Mouse (Mus musculus): ENCODE measurements around the gene Hydin. TPM values are rescaled to one million over a fixed set of nuclear protein-coding genes. Genes with fewer than 3 reads are reported as not detected.
"Not testable (repeated sequence)": the region's sequence is repeated elsewhere in the genome, so short reads cannot be mapped to it uniquely, and the experiment has no call there.

Gene Hydin
- total and polyA plus RNA-seq, 3 experiments: not detected

DNA sequence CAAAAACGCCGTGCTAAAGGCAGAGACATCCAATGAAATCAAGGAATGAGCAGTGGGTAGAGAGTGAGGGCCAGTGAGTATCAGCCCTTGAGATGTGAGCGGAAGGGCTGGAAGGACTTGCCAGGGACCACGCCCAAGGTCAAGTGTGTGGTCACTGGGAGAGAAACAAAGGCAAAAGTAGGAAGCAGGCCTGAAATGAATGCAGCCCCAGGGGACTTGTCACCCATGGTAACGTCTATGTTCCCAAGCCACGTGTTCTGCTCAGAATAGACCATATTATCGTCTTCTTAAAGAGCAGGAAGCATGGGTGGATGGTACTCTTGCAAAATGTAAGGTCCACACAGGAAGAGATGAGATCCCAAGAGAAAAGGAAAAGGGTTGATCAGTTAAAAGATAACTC is 253.0 kb downstream of the Hydin start:
- H3K27me3 ChIP-seq (ENCODE audit: control insufficient read depth in 1 of 2, insufficient read depth in 2 of 2, low read length in 2 of 2): no peaks in the 10 kb centered on the region
- H3K9ac ChIP-seq (ENCODE audit: control insufficient read depth, low read depth, low read length, poor library complexity, severe bottlenecking): no peak overlapping the region
- no peaks in the 10 kb centered on the region for H3K79me2 ChIP-seq (ENCODE audit: control insufficient read depth, insufficient read depth, low read length, poor library complexity)
- no peaks in the 10 kb centered on the region for H3K36me3 ChIP-seq (ENCODE audit: control insufficient read depth in 1 of 2, insufficient read depth in 2 of 2, low read length in 2 of 2)
- H3K4me1 ChIP-seq (ENCODE audit: control insufficient read depth in 1 of 2, insufficient read depth in 2 of 2, low read length in 2 of 2): no peaks in the 10 kb centered on the region
- TF ChIP-seq JUND (IDR thresholded peaks at IDR 0.05; ENCODE audit: low read depth, low read length): no peak
- TF ChIP-seq TAL1 (IDR thresholded peaks at IDR 0.05; ENCODE audit: low read length): no peak
- no peak for TF ChIP-seq ETS1 (IDR thresholded peaks at IDR 0.05; ENCODE audit: low read depth, low read length)
- no peak for TF ChIP-seq SMC3 (IDR thresholded peaks at IDR 0.05; ENCODE audit: low read depth, low read length)
- TF ChIP-seq RCOR1 (IDR thresholded peaks at IDR 0.05; ENCODE audit: low read depth, low read length): no peak
- no peak for TF ChIP-seq POLR2A (IDR thresholded peaks at IDR 0.05; ENCODE audit: control insufficient read depth in 1 of 2, insufficient read depth in 1 of 2, low read depth in 1 of 2, low read length in 2 of 2, poor library complexity in 1 of 2)
- no peak for DNase-seq (ENCODE audit: low read depth, low spot score)
- no peaks in the 10 kb centered on the region for H3K9me3 ChIP-seq (replicated peaks; ENCODE audit: insufficient read depth, low read length)
- no peak overlapping the region for H3K4me3 ChIP-seq (ENCODE audit: control insufficient read depth in 1 of 2, insufficient read depth in 1 of 2, low read depth in 2 of 2, low read length in 2 of 2)
- H3K27ac ChIP-seq (ENCODE audit: control insufficient read depth, low read depth, low read length): no peak overlapping the region

DNA sequence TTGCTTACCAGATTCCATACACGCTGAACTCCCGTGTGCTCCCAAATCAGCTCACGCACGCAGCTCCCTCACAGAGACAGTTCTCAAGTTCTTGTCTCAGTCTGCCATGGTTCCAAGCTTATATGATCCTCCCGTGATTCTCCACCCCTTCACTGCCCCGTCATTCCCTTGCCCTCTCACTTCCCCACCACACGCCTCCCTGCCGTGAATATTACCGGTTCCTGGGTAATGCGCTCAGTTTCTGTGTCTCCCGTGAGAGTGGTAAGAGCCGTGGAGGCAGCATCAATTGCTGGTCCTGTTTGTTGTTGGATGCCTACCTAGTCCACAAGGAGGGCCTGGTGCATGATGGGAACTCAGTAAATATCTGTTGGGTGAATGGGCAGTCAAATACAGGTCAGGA is 255.1 kb downstream of the Hydin start:
- Histone ChIP-seq H3K27ac (ENCODE audit: control insufficient read depth, low read depth, low read length) (no peak overlapping the region), H3K36me3 (ENCODE audit: control insufficient read depth in 1 of 2, insufficient read depth in 2 of 2, low read length in 2 of 2) (no peaks in the 10 kb centered on the region), H3K9me3 (replicated peaks; ENCODE audit: insufficient read depth, low read length) (no peaks in the 10 kb centered on the region), H3K27me3 (ENCODE audit: control insufficient read depth in 1 of 2, insufficient read depth in 2 of 2, low read length in 2 of 2) (no peaks in the 10 kb centered on the region), H3K79me2 (ENCODE audit: control insufficient read depth, insufficient read depth, low read length, poor library complexity) (no peaks in the 10 kb centered on the region), H3K4me1 (ENCODE audit: control insufficient read depth in 1 of 2, insufficient read depth in 2 of 2, low read length in 2 of 2) (no peaks in the 10 kb centered on the region), H3K4me3 (ENCODE audit: control insufficient read depth in 1 of 2, insufficient read depth in 1 of 2, low read depth in 2 of 2, low read length in 2 of 2) (no peak overlapping the region), H3K9ac (ENCODE audit: control insufficient read depth, low read depth, low read length, poor library complexity, severe bottlenecking) (no peak overlapping the region)
- DNase-seq (ENCODE audit: low read depth, low spot score): no peak
- TF ChIP-seq EP300 (IDR thresholded peaks at IDR 0.05; ENCODE audit: low read depth in 1 of 2, low read length in 2 of 2) (no peak), UBTF (IDR thresholded peaks at IDR 0.05; ENCODE audit: borderline replicate concordance, insufficient read depth, low read depth, low read length) (no peak), POLR2A (IDR thresholded peaks at IDR 0.05; ENCODE audit: control insufficient read depth in 1 of 2, insufficient read depth in 1 of 2, low read depth in 1 of 2, low read length in 2 of 2, poor library complexity in 1 of 2) (no peak), ZMIZ1 (IDR thresholded peaks at IDR 0.05; ENCODE audit: low read depth, low read length) (no peak), CHD1 (IDR thresholded peaks at IDR 0.05; ENCODE audit: low read depth, low read length) (no peak), POLR2AphosphoS5 (IDR thresholded peaks at IDR 0.05; ENCODE audit: borderline replicate concordance, low read depth, low read length) (no peak), GATA1 (IDR thresholded peaks at IDR 0.05; ENCODE audit: low read depth, low read length) (no peak)

DNA sequence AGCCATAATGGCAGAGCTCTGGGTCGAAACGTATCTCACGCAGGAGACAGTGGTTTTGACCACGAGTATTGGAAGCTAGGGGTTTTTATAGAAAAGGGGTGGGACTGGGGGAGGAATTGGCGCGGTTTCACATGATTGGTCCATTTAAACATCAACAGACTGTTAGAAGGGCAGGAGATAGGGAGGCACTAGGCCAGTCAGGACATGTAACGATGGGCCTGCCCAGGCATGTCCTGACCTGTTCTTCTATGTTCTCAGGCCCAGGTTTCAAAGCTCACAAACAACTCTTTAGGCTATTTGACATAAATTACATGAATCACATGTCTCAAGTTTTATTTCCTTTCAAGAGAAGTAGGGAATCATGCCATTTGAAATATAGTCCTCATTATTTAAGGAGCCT is 255.7 kb downstream of the Hydin start:
- H3K4me1 ChIP-seq (ENCODE audit: control insufficient read depth in 1 of 2, insufficient read depth in 2 of 2, low read length in 2 of 2); H3K27me3 ChIP-seq (ENCODE audit: control insufficient read depth in 1 of 2, insufficient read depth in 2 of 2, low read length in 2 of 2); H3K27ac ChIP-seq (ENCODE audit: control insufficient read depth, low read depth, low read length); H3K4me3 ChIP-seq (ENCODE audit: control insufficient read depth in 1 of 2, insufficient read depth in 1 of 2, low read depth in 2 of 2, low read length in 2 of 2); H3K79me2 ChIP-seq (ENCODE audit: control insufficient read depth, insufficient read depth, low read length, poor library complexity); H3K9ac ChIP-seq (ENCODE audit: control insufficient read depth, low read depth, low read length, poor library complexity, severe bottlenecking); H3K9me3 ChIP-seq (replicated peaks; ENCODE audit: insufficient read depth, low read length); H3K36me3 ChIP-seq (ENCODE audit: control insufficient read depth in 1 of 2, insufficient read depth in 2 of 2, low read length in 2 of 2); DNase-seq (ENCODE audit: low read depth, low spot score): not testable (repeated sequence)

All from MEL (cell line).